Mouse (Mus musculus) lung, postnatal 14 days (tissue): ENCODE results near the gene Cd40lg.

Source experiments
- DNase-seq: peaks from one replicate; pipeline ENCODE4 v3.0.0; 2021

The Cd40lg gene

GRCm38 (mm10) chrX:57211876-57212275, at the start of gene Cd40lg:
Gene Cd40lg (plus strand): TSS chrX:57212143.
- DNase-seq = no peak

GRCm38 (mm10) chrX:57166549-57166948, 45.4 kb upstream of the Cd40lg start:
- DNase-seq = peak; percentile 0

GRCm38 (mm10) chrX:57171269-57171668, 40.7 kb upstream of the Cd40lg start:
- no peak for DNase-seq

GRCm38 (mm10) chrX:57177225-57177779, 34.6 kb upstream of the Cd40lg start:
- DNase-seq = no peak

- no peak for DNase-seq
Measured at GRCm38 (mm10) chrX:57182470-57182869, 29.5 kb upstream of the Cd40lg start.

GRCm38 (mm10) chrX:57183359-57183758, 28.6 kb upstream of the Cd40lg start:
- no peak for DNase-seq

GRCm38 (mm10) chrX:57187301-57187700, 24.6 kb upstream of the Cd40lg start:
- DNase-seq = no peak

GRCm38 (mm10) chrX:57189335-57189734, 22.6 kb upstream of the Cd40lg start:
- no peak for DNase-seq

- no peak for DNase-seq
Measured at GRCm38 (mm10) chrX:57196319-57196718, 15.6 kb upstream of the Cd40lg start.

GRCm38 (mm10) chrX:57198036-57198435, 13.9 kb upstream of the Cd40lg start:
- no peak for DNase-seq

GRCm38 (mm10) chrX:57200397-57200796, 11.5 kb upstream of the Cd40lg start:
- no peak for DNase-seq

GRCm38 (mm10) chrX:57210591-57210990, 1.4 kb upstream of the Cd40lg start:
- DNase-seq = no peak

- DNase-seq = no peak
Measured at GRCm38 (mm10) chrX:57212862-57213261, 919 bp downstream of the Cd40lg start.

GRCm38 (mm10) chrX:57215495-57215894, 3.6 kb downstream of the Cd40lg start:
- DNase-seq = no peak

GRCm38 (mm10) chrX:57216271-57216670, 4.3 kb downstream of the Cd40lg start:
- no peak for DNase-seq

- DNase-seq = no peak
Measured at GRCm38 (mm10) chrX:57219563-57219962, 7.6 kb downstream of the Cd40lg start.

- DNase-seq = no peak
Measured at GRCm38 (mm10) chrX:57221881-57222280, 9.9 kb downstream of the Cd40lg start.

GRCm38 (mm10) chrX:57223301-57223700, 11.4 kb downstream of the Cd40lg start:
- DNase-seq = peak; percentile 5

GRCm38 (mm10) chrX:57228178-57228577, 16.2 kb downstream of the Cd40lg start:
- no peak for DNase-seq

GRCm38 (mm10) chrX:57233596-57233995, 21.7 kb downstream of the Cd40lg start:
- DNase-seq = no peak

- DNase-seq = no peak
Measured at GRCm38 (mm10) chrX:57235982-57236381, 24.0 kb downstream of the Cd40lg start.

GRCm38 (mm10) chrX:57238572-57238971, 26.6 kb downstream of the Cd40lg start:
- DNase-seq = no peak

- DNase-seq = no peak
Measured at GRCm38 (mm10) chrX:57253329-57254055, 41.5 kb downstream of the Cd40lg start.

- DNase-seq = no peak
Measured at GRCm38 (mm10) chrX:57260744-57261143, 48.8 kb downstream of the Cd40lg start.

- DNase-seq = no peak
Measured at GRCm38 (mm10) chrX:57263515-57263914, 51.6 kb downstream of the Cd40lg start.
